Mouse (Mus musculus) kidney, postnatal 4 days (tissue): ENCODE measurements at regions not wholly inside any gene's neighbourhood (a gene's known extent, or its start where the extent isn't known, plus 50 kb on each side); places are given as distances from the start of the nearest gene placed in this dataset.

ENCODE experiments used
- DNase-seq, 2 experiments: peaks; one replicate each; pipeline ENCODE4 v3.0.0; 2021; ENCODE audit warnings: mixed read lengths in 2 of 2

DNA sequence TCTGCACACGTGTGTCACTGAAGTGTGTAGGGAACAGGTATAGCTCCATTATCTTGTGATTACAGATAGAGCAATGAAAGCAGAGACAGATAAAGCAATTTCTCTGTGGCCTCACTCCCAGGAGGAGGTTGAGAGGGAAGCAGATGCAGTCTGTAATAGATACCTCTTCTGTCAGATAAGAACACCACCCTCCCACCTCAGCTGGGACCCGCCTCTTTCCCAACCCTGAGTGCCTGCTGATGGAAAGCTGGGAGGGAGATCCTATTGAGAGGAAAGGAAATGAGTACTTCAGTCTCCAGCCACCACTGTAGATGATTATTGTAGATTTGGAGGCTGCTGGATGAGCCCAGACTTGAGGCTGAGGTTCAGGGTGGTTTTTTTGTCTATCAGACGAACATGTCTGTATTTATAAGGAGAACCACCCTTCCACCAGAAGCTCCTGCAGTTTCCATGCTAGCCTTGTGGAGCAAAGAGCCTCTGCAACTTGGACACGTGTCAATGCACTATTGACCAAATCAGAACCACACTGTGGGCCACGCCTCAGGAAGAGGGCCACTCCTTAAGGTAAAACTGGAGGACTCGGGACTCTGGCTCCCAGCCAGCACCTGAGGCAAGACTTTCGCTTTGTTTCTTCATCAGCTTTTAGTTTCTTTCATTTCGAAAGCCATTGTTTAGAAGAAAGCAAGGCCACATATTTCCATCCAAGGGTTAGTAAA, 55.3 kb upstream of the Plekha5 start:
- DNase-seq = peak; percentile 10 to 38

DNA sequence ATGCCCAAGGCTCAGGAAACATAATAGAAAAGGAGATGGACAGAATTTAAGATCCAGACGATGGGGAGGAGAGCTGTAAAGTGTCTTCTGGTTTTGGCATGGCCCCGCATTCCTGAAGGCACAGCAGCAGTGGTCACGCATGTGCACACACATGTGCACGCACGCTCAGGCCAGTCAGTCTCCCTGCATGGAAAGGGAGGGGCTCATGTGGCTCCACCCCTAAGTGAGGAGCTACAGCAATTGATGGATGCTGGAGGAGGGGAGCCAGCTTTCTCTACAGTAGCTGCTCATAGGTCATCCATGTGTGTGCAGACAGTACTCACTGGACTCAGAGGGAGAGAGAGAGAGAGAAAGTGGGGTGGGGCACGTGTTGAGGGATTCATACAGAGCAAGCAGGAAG, 56.6 kb upstream of the Plekha5 start:
- DNase-seq = no peak

DNA sequence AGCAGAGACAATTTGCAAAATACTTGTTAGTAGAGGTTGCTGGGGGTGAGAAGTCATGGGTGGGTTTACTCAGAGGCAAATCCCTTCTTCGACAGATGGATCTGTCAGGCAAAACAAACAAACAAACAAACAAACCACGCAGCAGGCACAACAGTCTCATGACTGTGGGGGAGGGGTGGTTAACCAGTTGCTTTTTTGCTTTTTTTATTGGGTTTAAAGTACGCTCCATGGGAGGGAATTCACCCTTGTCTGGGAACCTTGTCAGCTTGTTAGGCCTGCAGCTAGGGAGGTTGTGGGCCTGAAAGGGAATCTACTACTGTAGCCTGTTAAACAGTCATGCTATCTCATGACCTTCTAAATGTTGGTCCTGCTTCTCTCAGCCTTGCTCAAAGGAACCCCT, 57.1 kb upstream of the Plekha5 start:
- no peak for DNase-seq

DNA sequence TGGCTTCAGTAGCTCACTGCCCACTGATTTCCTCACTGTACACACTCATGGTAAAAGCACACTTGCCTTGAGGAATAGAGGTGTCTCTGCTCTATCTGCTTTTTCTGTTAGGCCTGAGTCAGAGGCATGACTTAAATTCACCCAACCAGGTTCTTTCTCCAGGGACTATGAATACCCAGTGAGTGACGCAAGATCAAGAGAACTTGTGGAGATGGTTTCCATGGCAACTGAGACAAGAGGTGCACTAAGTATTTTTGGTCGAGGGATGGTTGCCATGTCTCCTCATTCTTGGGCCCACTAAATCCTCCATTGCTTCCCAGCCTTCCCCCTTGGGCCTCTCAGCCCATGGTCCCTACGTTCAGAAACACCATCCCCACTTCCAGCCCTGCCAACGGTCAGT, 62.9 kb upstream of the Plekha5 start:
- DNase-seq = no peak

DNA sequence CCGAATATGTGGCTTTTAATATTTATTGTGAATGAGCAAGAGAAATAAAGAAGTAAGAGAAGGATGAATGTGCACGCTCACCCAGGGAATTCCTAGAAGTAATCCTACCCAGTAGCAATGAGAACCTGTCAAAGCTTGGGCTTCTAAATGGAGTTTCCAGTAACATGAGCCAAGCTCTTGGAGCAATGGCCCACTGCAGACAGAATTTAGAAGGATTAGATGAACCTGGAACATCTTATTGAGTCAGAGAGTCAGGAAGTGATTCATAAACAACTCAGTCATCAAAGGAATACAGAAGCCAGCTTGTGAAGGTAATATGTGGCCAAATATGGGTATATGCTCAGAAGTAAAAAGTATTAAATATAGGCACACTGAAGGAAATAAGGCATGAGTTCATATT, 66.0 kb upstream of the Plekha5 start:
- no peak for DNase-seq

DNA sequence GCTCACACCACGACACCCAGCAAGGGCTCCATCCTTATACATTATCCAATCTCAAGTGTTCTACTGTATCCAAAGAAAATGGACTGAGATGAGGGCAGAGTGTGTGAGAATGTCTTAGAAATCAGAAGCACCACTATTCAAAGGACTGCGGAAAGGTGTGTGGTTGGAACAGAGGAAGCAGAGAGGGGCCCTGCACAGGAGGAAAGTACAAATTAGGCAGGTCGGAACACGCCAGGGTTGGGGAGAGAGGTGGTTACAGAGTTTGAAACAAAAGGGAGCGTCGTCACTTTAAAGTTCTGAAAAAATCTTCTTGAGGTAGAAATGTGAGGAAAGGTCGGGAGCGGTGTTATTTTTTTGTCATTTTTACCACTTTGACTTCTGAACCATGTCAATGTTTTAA, 66.6 kb upstream of the Plekha5 start:
- no peak for DNase-seq

DNA sequence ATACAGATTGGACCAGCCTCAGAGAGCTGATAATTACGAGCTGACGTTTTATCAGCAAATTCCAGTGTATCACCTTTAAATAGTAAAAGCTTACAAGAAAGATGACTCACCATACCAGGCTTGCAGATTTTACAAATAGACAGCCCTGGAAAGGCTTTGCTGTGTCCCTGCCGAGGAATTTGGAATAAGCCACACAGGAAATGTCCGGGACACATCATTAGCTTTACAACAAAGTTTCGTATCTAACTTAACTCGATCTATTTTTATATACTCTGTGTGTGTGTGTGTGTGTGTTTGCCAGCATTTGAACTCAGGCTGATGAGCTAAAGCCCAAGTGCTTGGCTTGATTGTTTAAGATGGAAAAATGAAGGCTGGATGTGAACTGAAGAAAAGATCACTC, 69.8 kb upstream of the Plekha5 start:
- no peak for DNase-seq

DNA sequence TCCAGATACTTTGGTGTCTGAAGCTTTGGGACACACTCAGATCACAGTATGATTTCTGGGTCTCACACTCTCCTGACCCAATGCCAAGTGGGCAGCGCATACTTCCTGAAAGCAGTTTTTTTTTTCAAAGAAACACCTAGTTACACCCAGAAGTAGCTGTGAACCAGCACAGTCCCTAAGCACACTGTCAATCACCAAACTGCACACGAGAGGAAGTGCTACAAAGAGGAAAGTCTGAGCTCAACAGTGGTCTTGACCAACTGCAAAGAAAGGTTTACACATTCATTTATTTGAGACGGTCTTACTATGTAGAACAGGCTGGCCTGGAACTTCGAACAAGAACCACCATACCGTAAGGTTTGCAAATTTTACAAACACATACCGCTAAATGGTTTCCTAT, 70.2 kb upstream of the Plekha5 start:
- no peak for DNase-seq

DNA sequence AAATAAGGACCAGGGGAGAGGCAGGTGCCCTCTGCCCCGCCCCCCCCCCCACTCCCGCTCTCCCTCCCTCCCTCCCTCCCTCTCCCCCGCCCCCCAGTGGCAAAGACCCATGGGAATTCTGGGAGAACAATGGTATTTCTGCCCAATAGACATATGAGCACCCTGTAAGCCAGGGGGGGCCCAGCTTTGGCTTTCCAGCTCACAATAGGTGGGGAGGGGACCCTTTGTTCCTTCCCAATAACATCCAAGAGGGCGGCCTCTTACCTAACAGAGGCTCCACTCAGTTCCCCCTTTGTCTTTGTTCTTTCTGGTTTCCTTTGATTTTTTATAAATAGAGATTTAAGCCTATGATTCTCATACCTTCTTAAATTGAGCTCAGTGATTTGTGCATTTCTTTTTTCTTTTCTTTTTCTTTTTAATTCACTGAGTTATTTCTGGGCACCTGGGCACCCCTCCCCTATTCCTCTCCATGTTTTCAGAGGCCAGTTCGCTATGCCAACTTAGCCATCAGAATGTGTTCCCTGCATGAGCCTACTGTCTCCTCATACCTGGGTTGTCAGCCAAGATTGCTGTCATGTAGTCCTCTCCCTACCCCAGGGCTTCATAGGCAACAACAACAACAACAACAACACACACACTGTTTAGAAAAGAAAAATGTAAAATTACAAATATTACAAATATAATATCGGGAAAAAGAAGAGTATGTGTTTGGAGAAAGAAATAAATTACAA, 72.3 kb upstream of the Plekha5 start:
- no peak for DNase-seq

DNA sequence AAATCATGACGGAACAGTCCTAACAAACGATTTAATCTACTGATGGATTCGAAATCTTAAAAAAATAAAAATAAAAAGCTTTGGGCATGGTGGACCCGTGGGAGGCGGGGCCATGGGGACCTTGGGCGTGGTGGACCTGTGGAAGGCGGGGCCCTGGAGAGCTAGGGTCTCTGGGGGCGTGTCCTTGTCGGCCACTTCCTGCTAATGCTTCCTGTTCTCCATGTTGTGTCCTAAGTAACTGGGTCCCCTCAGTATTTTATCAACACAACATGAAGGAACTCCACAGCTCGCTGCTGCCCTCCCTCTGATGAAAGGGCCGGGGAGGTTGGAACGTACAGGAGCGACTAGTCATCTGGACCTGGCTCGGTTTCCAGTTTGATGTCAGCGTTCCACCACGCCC, 75.3 kb upstream of the Plekha5 start:
- no peak for DNase-seq

DNA sequence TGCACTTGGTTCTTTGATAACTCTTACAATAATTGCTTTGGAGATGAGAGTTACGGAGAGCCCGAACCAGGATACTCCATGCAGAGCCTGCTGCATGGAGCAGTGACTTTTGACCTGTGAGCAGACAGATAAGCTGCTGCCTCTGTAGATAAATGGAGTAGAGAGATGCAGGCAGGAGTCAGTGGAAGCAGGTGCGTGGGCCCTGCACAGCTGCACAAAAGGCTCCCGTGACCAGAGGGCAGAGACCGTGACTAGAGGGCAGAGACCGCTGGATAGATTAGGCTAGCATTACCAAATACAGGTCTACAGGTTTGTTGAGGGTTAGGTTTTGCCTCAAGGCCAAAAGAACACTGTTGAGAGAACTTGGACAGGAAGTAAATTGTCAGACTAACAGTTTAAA, 76.9 kb upstream of the Plekha5 start:
- no peak for DNase-seq

DNA sequence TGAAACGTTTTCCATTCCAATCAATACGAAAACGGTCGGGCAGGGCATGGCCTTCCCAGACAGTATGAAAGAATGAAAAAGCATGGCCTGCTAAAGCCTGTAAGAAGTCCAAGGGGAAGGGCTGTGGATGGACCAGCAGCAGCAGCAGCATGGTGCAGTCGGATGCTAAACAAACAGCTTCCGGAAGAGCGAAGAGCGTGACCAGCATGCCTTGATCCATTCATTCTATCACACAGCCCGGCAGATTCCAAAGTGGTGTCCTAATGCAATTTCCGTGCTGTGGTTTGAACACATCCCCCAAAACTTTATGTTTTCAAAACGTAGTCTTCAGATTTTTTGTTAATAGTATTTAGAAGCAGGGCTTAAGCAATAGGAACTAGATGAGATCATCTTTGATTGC, 80.2 kb upstream of the Plekha5 start:
- DNase-seq = no peak

DNA sequence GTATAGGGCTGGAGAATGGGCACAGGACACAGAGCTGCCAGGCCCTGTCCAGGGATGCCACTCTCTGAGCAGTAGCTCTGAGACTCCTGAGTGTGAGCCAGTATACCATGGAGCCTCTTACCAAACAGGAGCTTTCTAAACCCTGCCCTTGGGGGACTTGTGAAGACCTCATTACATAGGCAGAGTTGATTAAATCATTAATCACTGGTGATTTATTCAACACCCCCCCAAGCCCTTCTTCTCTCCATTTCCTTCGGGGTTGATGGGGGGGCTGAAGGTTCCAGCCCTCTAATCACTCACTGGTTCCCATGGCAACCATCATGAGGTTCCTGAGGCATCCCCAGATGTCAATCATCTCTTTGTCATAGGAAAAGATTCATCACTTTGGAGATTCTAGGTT, 81.0 kb upstream of the Plekha5 start:
- DNase-seq = no peak

DNA sequence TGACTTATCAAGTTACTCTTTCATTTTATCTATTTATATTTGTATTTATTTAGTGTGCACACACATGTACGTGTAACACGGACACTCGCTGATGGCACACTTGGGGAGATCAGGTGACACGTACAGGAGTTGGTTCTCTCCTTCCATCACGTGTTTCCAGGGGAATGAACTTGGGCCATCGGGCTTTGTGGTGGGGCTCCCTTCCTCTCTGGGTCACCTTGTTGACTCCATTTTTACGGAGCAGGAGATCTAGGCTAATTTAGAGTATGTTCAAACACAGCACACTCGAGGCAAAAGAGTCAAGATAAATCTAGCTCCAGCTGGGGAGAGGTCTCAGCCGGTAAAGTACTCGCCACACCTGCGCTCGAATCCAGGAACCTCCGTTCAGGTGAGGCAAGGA, 84.1 kb upstream of the Plekha5 start:
- no peak for DNase-seq

DNA sequence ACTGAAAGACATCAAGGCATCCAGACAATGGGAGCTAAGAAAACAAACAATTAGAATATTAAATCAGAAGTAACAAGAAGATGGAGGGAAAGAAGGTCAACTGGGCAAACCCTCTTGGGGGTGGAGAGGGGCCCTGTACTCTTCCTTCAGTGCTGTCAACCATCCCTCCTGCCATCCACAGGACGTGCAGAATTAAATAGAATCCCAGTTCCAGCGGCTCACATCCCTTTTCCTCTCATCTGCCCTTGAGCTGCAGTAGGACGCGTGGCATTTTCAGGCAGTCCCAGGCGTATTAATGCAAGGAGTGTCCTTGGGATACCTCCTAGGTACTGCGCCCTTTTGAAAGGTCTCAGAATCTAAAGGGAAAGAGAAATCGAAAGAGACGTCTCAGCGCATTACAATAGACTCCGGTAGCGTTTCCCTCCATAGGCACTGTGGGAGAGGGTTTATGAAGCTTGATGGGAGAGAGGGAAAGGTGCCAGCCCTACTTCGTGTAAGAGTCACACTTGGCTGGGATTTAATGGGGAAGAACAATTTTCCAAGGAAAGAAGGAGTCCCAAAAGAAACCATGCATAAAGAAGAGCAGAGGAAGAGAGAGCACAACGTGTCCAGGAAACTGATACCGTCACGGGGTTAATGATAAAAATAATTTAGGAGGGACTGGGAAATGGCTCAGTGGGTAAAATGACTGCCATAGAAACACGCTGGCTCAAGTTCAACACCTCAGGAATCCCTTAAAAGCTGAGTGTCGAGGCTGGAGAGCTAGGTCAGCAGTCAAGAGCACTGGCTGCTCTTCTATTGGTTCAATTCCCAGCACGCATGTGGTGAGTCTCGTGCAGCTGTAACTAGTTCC, 85.7 kb upstream of the Plekha5 start:
- peak; percentile 31 to 58 for DNase-seq

DNA sequence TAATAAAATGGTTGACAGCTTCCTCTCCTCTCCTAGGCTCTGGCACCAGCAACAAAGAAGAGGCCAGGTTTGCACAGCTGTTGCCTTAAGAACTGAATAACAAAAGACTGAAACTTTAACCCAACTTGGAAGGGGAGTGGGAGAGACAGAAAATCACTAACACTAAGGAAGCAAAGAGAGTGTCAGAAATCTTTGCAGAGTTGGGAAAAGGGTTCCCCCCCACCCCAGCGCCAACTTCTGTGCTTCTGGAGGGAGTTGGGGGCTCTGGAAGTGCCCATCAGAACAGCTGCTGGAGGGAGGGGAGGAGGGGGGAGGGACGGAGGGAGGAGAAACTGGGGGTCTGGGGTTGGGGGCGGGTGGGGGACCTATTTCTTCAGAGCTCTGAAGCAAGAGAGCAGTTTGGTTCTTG, 86.8 kb upstream of the Plekha5 start:
- peak; percentile 46 to 63 for DNase-seq

DNA sequence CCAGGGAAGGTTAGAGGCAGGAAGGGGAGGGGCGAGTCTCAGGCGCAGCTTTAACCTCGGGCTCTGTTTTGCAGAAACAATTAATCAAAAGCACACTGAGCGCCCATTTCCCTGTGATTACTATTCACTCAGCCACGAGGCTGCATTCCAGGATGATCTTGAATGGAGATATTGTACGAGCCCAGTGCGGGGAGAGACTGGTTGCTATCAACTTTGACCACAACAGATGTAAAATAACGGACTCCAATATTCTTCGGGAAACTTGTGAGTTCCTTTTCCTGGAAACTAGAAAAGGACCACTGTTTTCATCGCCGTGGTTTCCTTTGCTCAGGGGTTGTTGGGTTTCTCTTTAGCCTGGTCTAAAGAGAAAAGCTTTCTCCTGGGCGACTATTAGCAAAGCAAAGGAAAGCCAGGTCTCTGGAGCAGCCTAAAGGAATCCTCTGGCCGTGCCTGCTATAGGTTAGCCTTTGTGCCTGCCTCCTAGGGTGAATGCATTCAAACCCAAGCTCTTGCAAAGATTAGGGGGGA, 87.4 kb upstream of the Plekha5 start:
- DNase-seq = peak; percentile 29 to 52

DNA sequence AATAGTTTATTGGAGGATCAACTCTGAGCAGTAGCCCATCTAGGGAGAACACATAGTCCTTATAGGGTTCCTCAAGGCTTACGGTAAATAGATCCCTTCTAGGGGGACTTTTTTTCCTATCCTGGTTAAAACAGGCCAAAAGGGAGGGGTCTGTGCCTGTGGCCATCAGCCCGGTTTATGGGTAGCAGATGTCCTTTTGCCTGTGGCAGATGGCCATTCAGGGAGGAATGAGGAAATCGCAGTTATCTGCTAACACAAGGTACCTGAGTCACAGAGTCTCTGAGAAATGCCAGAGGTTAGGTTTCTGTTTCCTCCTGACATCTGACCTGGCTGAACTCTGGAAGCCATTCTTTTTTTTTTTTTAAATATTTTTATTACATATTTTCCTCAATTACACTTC, 90.5 kb upstream of the Plekha5 start:
- no peak for DNase-seq

DNA sequence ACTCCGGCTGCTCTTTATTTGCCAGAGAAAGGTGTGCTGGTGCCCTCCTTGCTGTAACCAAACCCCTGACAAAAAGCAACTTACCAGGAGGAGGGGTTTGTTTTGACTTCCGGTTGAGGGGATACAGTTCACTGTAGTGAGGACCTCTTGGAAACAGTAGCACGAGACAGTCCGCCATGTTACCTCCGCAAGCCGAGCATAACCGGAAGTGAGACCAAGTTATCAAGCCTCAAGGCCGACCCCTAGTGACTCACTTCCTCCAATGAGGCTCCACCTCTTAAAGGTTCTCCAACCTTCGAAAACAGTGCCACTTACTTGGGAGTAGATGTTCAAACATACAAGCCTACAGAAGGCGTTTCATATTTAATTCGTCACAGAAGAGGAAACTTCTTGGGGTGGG, 115.2 kb upstream of the Plekha5 start:
- DNase-seq = no peak

DNA sequence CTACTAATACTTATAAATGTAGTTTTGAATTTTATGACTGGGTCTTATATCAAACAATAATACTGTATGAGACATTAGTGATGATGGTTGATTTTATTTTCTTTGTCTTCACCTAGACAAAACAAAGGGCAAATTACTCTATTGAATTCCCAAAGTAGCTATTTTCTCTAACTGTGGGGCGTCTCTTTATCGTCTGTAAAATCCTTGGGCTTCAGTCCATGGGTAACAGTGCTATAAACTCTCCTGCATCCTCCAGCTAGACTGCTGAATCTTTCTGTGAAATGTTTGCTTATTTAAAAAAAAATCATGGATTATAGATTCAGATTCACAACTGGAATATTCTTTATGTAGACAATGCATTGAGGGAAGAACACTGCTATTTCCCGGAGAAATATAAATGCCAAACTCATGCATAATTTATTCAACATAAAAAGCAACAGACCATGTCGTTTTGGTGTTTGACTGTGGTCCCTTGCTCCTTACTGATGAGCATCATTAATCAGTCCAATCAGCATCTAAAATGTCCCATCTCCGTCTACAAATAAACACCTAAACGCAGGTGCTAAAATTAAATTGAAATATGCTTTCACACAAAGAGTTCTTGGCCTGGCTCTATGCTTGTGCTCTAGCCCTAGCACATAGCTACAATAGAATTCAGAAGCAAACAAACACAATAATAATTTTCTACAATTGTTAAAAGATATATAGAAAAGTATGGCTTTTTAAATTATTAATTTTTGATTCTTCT, 116.9 kb upstream of the Plekha5 start:
- no peak for DNase-seq

DNA sequence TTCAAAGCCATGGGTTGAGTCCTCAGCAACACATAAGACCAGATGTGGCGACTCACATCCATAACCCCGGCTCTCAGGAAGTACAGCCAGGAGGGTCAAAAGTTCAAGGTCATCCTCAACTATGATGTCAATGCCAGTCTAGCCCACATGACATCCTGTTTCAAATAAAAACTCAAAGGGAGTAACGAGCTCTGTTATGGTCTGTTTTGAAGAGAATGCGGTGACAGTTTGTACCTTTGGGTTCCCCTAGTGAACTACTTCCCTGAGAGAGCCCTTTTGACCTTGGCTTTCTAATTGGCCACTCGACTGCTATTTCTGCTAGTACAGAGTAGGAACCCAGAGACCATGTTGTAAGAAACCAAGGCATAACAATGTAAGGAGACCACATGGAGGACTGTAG, 119.7 kb upstream of the Plekha5 start:
- DNase-seq = no peak

DNA sequence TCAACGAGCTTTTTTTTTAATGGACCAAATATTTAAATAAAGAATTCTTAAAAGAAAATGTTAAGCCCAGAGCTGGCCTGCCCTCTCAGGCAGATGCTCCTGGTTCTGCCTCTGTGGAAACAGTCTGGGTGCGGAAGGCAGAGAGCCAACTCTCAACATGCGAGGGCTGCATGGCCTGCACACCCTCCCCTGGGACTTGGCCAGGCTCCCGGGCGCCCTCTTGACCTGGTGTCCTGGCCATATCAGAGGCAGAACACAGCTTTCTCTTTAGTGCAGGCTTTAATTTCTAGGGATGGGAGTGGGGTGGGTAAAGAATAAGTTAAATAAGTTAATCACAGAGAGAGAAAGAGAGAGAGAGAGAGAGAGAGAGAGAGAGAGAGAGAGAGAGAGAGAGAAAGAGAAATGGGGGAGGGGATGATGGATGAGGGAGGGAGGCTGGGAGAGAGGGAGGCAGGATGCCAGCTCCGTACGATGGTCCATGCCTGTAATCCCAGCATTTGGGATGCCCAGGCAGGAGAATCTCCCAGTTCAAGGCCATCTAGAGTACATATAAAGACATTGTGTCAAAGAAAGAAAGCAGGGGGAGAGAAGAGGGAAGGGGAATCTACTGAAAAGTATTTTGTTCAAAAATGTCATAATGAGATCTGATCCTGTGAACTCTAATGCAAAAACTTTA, 123.2 kb upstream of the Plekha5 start:
- DNase-seq = peak; percentile 84 to 89
